Mouse (Mus musculus): ENCODE results near the gene Pld2.

GRCm38 (mm10) chr11:70577201-70577600, 37.3 kb downstream of the Pld2 start:
- TF ChIP-seq GATA1 (IDR thresholded peaks at IDR 0.05; ENCODE audit: borderline replicate concordance, low read length) (no peak), FLI1 (IDR thresholded peaks at IDR 0.05; ENCODE audit: low read length) (no peak)
